Mouse (Mus musculus) CD4-positive, CD25-positive, alpha-beta regulatory T cell, adult 9 weeks (primary cell): ENCODE results near the gene Gm6882. TPM values are rescaled to one million over a fixed set of nuclear protein-coding genes. Genes with fewer than 3 reads are reported as not detected.

Source experiments
- polyA plus RNA-seq: library from polyadenylated mRNA; unstranded; fragments of 100-300 nt; shearing (Covaris generic); gene quantifications from one replicate; pipeline ENCODE4 v1.2.1, GENCODE M21; 2017

The Gm6882 gene
- polyA plus RNA-seq: not detected

GRCm38 (mm10) chr7:21432645-21433044, at the start of gene Gm6882:
Gene Gm6882, minus strand, starts transcription at chr7:21432745.

Other genes starting within 250 kb of the Gm6882 start
- not detected for gene Gm5157, start 242.3 kb downstream of the Gm6882 start, polyA plus RNA-seq
- gene Vmn1r124, start 172.1 kb downstream of the Gm6882 start, polyA plus RNA-seq: not detected
- gene Vmn1r125, start 160.6 kb downstream of the Gm6882 start, polyA plus RNA-seq: not detected
- gene Vmn1r126, start 131.3 kb downstream of the Gm6882 start, polyA plus RNA-seq: not detected
- gene Vmn1r127, start 112.9 kb downstream of the Gm6882 start, polyA plus RNA-seq: not detected
- not detected for gene Vmn1r128, start 83.4 kb downstream of the Gm6882 start, polyA plus RNA-seq
- gene Vmn1r129, start 71.5 kb downstream of the Gm6882 start, polyA plus RNA-seq: not detected
- gene Vmn1r130, start 79.0 kb upstream of the Gm6882 start, polyA plus RNA-seq: not detected
- gene Vmn1r131, start 113.3 kb upstream of the Gm6882 start, polyA plus RNA-seq: not detected
- not detected for gene Vmn1r132, start 181.3 kb upstream of the Gm6882 start, polyA plus RNA-seq